Mouse (Mus musculus) midbrain, embryonic 16.5 days (tissue): ENCODE data around the gene Eya2. TPM values are rescaled to one million over a fixed set of nuclear protein-coding genes. Genes with fewer than 3 reads are reported as not detected.

Experiments used
- ATAC-seq: fragments of 200-750 bp; cut with Nextera tagmentation; 2 replicates; pipeline ENCODE4 v1.8.0; 2017; ENCODE audit warnings: moderate TSS enrichment
- H3K27ac ChIP-seq: fragments of 300-500 bp; sonication (generic); 2 replicates; pipeline ENCODE4 v1.5.1; 2014; ENCODE audit warnings: mild to moderate bottlenecking, low read length, mixed read lengths
- H3K27me3 ChIP-seq: fragments of 300-500 bp; sonication (generic); 2 replicates; pipeline ENCODE4 v1.6.1; 2014; ENCODE audit warnings: low read depth, low read length, mixed read lengths; ENCODE audit not compliant: control insufficient read depth, insufficient read depth
- H3K36me3 ChIP-seq: fragments of 300-500 bp; sonication (generic); 2 replicates; pipeline ENCODE4 v1.6.1; 2014; ENCODE audit warnings: mild to moderate bottlenecking, low read length, moderate library complexity, mixed read lengths; ENCODE audit not compliant: control insufficient read depth, insufficient read depth
- H3K4me1 ChIP-seq: fragments of 300-500 bp; sonication (generic); 2 replicates; pipeline ENCODE4 v1.6.1; 2014; ENCODE audit warnings: mild to moderate bottlenecking, low read length, mixed read lengths; ENCODE audit not compliant: control insufficient read depth, insufficient read depth
- H3K4me2 ChIP-seq: fragments of 300-500 bp; sonication (generic); 2 replicates; pipeline ENCODE4 v1.6.1; 2014; ENCODE audit warnings: mild to moderate bottlenecking, low read length, mixed read lengths
- H3K4me3 ChIP-seq: fragments of 300-500 bp; sonication (generic); 2 replicates; pipeline ENCODE4 v1.5.1; 2014; ENCODE audit warnings: low read depth, mild to moderate bottlenecking, low read length, moderate library complexity, mixed read lengths
- H3K9ac ChIP-seq: fragments of 300-500 bp; sonication (generic); 2 replicates; pipeline ENCODE4 v1.6.1; 2014; ENCODE audit warnings: low read depth, low read length, mixed read lengths
- H3K9me3 ChIP-seq: fragments of 300-500 bp; sonication (generic); replicated peaks from 2 replicates; pipeline ENCODE4 v1.6.1; 2014; ENCODE audit warnings: mild to moderate bottlenecking, low read length, mixed read lengths; ENCODE audit not compliant: control insufficient read depth, poor library complexity, severe bottlenecking
- WGBS: fragments of 180-500 bp; shearing (Covaris S2); extraction: QIAGEN DNeasy Blood & Tissue Kit; methylation state at CpG from one replicate; pipeline ENCODE4 v1.1.7; 2014; 5-methylcytosine and 5-hydroxymethylcytosine counted together
- polyA plus RNA-seq: library from polyadenylated mRNA; unstranded; fragments of >200 nt; fragmentation: Nextera tagmentation; extraction: Ambion mirVana; gene quantifications from 2 replicates; pipeline ENCODE4 v1.2.1, GENCODE M21; 2015

The Eya2 gene
- polyA plus RNA-seq, 1 experiment from 2014 or later: 3.6 TPM

- Histone ChIP-seq H3K4me2 (no peak overlapping the region), H3K4me1 (peaks cover 9% of the 10 kb centered on the region; the same call in 1 of the 2 replicates), H3K4me3 (no peak overlapping the region), H3K27ac (no peak overlapping the region), H3K36me3 (no peaks in the 10 kb centered on the region), H3K9me3 (no peaks in the 10 kb centered on the region), H3K27me3 (no peaks in the 10 kb centered on the region), H3K9ac (no peak overlapping the region)
- ATAC-seq: no peak
- WGBS: 62% methylated on average over 7 of the region's 7 CpGs
Measured at GRCm38 (mm10) chr2:165747975-165748374, 153.1 kb downstream of the Eya2 start.

- no peaks in the 10 kb centered on the region for H3K36me3 ChIP-seq
- H3K9me3 ChIP-seq: no peaks in the 10 kb centered on the region
- no peak overlapping the region for H3K4me2 ChIP-seq
- H3K4me1 ChIP-seq: peaks cover 9% of the 10 kb centered on the region; the same call in 1 of the 2 replicates
- no peak for ATAC-seq
- no peak overlapping the region for H3K27ac ChIP-seq
- WGBS: 12% methylated on average over 11 of the region's 11 CpGs
- no peak overlapping the region for H3K4me3 ChIP-seq
- no peaks in the 10 kb centered on the region for H3K27me3 ChIP-seq
- no peak overlapping the region for H3K9ac ChIP-seq
Measured at GRCm38 (mm10) chr2:165748426-165748825, 153.6 kb downstream of the Eya2 start.

GRCm38 (mm10) chr2:165751068-165751467 lies 156.2 kb downstream of the Eya2 start:
- no peak overlapping the region for H3K4me2 ChIP-seq
- no peak overlapping the region for H3K9ac ChIP-seq
- H3K36me3 ChIP-seq: no peaks in the 10 kb centered on the region
- no peaks in the 10 kb centered on the region for H3K27me3 ChIP-seq
- no peaks in the 10 kb centered on the region for H3K9me3 ChIP-seq
- 34% methylated on average over 5 of the region's 7 CpGs for WGBS
- H3K4me1 ChIP-seq: peaks cover 4% of the 10 kb centered on the region; the same call in 1 of the 2 replicates
- no peak overlapping the region for H3K27ac ChIP-seq
- no peak for ATAC-seq
- no peak overlapping the region for H3K4me3 ChIP-seq

GRCm38 (mm10) chr2:165752704-165753103 lies 157.9 kb downstream of the Eya2 start:
- no peaks in the 10 kb centered on the region for H3K36me3 ChIP-seq
- no peak overlapping the region for H3K27ac ChIP-seq
- 91% methylated on average over 4 of the region's 4 CpGs for WGBS
- H3K9me3 ChIP-seq: no peaks in the 10 kb centered on the region
- H3K9ac ChIP-seq: no peak overlapping the region
- no peaks in the 10 kb centered on the region for H3K27me3 ChIP-seq
- no peak overlapping the region for H3K4me2 ChIP-seq
- peaks cover 8% of the 10 kb centered on the region; the same call in 1 of the 2 replicates for H3K4me1 ChIP-seq
- no peak for ATAC-seq
- H3K4me3 ChIP-seq: no peak overlapping the region

- Histone ChIP-seq H3K27ac (peak overlapping the region; percentile 29; the same call in 1 of the 2 replicates), H3K9me3 (no peaks in the 10 kb centered on the region), H3K4me2 (0 out of 2 replicates have a peak overlapping the region, but pooled peaks have one; percentile 8), H3K27me3 (no peaks in the 10 kb centered on the region), H3K4me3 (no peak overlapping the region), H3K4me1 (peaks cover 4% of the 10 kb centered on the region; the same call in 1 of the 2 replicates), H3K9ac (no peak overlapping the region), H3K36me3 (no peaks in the 10 kb centered on the region)
- 51% methylated on average over 15 of the region's 15 CpGs for WGBS
- no peak for ATAC-seq
Measured at GRCm38 (mm10) chr2:165757799-165758198, 163.0 kb downstream of the Eya2 start.

- WGBS: 8% methylated on average over 5 of the region's 5 CpGs
- Histone ChIP-seq H3K9me3 (no peaks in the 10 kb centered on the region), H3K4me1 (peaks cover 4% of the 10 kb centered on the region; the same call in 1 of the 2 replicates), H3K36me3 (no peaks in the 10 kb centered on the region), H3K27me3 (no peaks in the 10 kb centered on the region), H3K27ac (no peak overlapping the region), H3K9ac (no peak overlapping the region), H3K4me3 (no peak overlapping the region), H3K4me2 (no peak overlapping the region)
- ATAC-seq: peak; percentile 84
Measured at GRCm38 (mm10) chr2:165758534-165758933, 163.7 kb downstream of the Eya2 start.

GRCm38 (mm10) chr2:165759421-165759985 lies 164.7 kb downstream of the Eya2 start:
- no peaks in the 10 kb centered on the region for H3K27me3 ChIP-seq
- ATAC-seq: no peak
- WGBS: 85% methylated on average over 13 of the region's 13 CpGs

GRCm38 (mm10) chr2:165768805-165769358 lies 174.1 kb downstream of the Eya2 start:
- peaks cover 9% of the 10 kb centered on the region for H3K4me1 ChIP-seq
- no peak overlapping the region for H3K4me3 ChIP-seq
- WGBS: 39% methylated on average over 10 of the region's 11 CpGs
- no peak for ATAC-seq
- no peaks in the 10 kb centered on the region for H3K27me3 ChIP-seq
- no peaks in the 10 kb centered on the region for H3K9me3 ChIP-seq
- H3K36me3 ChIP-seq: no peaks in the 10 kb centered on the region
- H3K27ac ChIP-seq: no peak overlapping the region
- H3K4me2 ChIP-seq: no peak overlapping the region; the same call in 1 of the 2 replicates
- H3K9ac ChIP-seq: no peak overlapping the region

More at GRCm38 (mm10) chr2:165759421-165759985, 164.7 kb downstream of the Eya2 start:
- Histone ChIP-seq H3K4me2 (no peak overlapping the region), H3K4me3 (no peak overlapping the region), H3K36me3 (no peaks in the 10 kb centered on the region), H3K9ac (no peak overlapping the region), H3K27ac (no peak overlapping the region), H3K4me1 (peaks cover 4% of the 10 kb centered on the region; the same call in 1 of the 2 replicates), H3K9me3 (no peaks in the 10 kb centered on the region)

GRCm38 (mm10) chr2:165769375-165769948 lies 174.6 kb downstream of the Eya2 start:
- Histone ChIP-seq H3K9me3 (no peaks in the 10 kb centered on the region), H3K4me3 (no peak overlapping the region), H3K4me1 (peaks cover 9% of the 10 kb centered on the region), H3K9ac (no peak overlapping the region), H3K36me3 (no peaks in the 10 kb centered on the region), H3K27me3 (no peaks in the 10 kb centered on the region), H3K4me2 (no peak overlapping the region; the same call in 1 of the 2 replicates), H3K27ac (no peak overlapping the region)
- ATAC-seq: peak; percentile 14; the same call in 1 of the 2 replicates
- WGBS: 21% methylated on average over 9 of the region's 10 CpGs
